Mouse (Mus musculus): Measurements from ENCODE around the gene Zfp811. TPM values are rescaled to one million over a fixed set of nuclear protein-coding genes. Genes with fewer than 3 reads are reported as not detected.
"Not testable (repeated sequence)": the region's sequence is repeated elsewhere in the genome, so short reads cannot be mapped to it uniquely, and the experiment has no call there.

The Zfp811 gene
- under 1 TPM; 0.22 to 0.24 TPM for total RNA-seq (2021)
- long read RNA-seq, experiment 1, result 0 reads
- long read RNA-seq, experiment 2, result 0 reads

DNA sequence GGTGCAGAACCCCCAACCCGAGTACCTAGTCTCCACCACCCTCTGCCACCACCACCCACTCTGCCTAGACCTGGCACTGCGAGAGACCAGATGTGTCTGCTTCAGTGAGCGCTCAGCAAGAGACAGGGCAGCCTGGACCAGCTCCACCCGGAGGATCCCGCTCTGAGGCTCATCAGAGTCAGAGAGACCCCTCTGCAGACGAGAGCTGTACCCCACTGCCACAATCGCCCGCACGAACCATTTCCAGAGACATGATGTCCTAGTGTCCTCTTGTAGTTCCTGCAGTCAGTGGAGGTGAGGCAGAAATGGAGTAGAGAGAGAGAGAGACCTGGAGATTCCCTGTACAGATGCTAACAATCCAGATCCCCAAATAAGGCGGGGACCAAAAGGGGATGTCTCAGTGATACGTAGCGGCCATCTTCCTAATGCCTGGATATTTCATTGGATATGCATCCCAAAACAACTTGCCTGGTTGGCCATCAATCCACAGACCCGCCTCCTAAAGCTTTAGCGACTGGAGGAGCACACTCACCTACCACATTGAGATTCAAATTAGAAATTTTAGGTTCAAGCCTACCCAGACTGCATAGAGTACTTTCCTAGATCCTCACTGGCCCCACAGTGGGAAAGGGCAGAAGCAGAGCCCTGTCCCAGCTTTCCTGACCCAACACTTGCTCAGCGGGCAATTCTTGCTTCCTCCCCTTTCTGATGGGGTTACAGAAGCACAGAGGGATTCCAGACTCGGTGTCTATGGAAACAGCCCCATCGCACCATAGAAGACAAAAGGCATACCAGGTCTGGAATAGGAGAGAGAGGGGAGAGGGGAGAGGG, at the start of gene Zfp811:
Gene Zfp811, minus strand, starts transcription at position 388 of the 831 bp plus-strand sequence.
- intact Hi-C loops (cut with DNase I), result no loop called here

GRCm38 (mm10) chr17:32856713-32857112, 47.0 kb upstream of the Zfp811 start:
- not testable (repeated sequence) for DNase-seq
- intact Hi-C loops (cut with DNase I), result loop anchor here (2.0 kb wide), 1 partner anchor 94 kb away; no protein-coding TSS in a partner anchor

More for the DNA sequence above, at the start of gene Zfp811:
- DNase-seq, result peak in 1 of 2 experiments; percentile 26

DNA sequence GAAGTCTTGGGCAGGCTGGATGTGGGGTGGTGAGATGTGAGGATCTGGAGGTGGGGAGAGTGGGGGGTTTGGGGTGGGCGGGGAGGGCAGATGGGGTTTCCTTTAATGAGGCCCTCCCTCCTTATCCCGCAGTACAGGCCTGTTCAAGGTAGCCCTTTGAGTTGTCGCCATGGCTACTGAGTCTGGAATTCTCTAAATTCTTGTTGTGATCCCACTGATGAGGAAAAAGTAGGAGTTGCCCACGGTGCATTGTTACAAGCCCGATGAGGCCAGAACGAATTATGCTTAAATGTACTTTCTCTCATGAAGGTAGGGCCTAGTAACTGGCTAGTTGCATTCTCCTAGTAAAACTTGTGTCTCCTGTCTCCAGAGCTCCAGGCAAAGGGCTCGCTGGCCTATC, 41.9 kb upstream of the Zfp811 start:
- no peak for DNase-seq
- intact Hi-C loops (cut with DNase I), result no loop called here

DNA sequence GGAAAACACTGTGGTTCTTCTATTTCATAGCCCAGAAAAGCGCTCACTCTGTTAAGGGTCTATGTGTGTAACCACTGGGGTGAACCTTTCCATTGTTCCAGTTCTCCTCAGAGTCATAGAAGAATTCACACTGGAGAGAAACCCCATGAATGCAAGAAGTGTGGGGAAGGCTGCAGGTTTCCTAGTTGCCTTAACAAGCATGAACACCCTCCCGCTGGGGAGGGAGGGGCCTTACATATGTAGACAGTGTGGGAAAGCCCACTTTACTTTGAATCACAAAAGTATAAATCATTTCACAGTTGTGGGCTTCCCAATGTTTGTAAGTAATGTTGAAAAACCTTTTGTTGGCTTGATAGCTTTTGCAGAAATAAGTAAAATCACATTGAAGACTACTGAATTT, 31.7 kb upstream of the Zfp811 start:
- no peak for DNase-seq
- intact Hi-C loops (cut with DNase I), result no loop called here

DNA sequence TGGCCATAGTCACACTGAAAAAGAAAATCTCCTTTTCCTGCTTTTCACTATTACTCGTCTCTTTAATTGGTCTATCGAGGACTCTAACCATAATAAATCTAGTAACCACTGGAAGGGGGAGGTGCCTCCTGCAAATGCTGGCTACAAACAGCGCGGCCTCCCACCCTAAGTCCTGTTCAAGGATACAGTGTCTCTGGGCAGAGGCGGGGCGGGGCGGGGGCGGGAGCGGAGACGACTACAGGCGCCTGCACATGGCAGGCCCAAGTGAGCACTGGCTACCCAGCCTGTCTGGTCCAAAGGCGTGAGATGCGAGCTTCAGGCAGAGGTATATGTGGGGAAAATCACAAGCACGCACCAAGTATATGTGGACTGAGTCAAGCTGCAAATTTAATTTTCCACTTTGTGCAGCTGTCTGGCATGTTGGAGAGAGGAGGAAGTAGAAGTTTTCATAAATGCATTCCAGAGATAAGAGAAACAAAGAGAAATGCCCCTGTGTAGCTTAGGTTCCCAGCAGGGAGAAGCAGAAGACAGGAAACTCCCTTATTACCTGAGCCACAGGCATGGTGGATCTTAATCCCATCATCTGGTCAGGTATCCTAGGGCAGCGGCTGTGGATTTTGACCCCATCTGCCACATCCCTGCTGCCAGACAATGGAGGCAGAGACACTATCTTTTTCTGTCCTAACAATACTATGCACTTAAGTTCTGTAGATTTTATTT, 29.5 kb upstream of the Zfp811 start:
- intact Hi-C loops (cut with DNase I), result no loop called here
- DNase-seq, result peak in 1 of 2 experiments; percentile 4

GRCm38 (mm10) chr17:32830418-32830782, 20.7 kb upstream of the Zfp811 start:
- no peak for DNase-seq
- intact Hi-C loops (cut with DNase I), result no loop called here

- peak; percentile 65 to 76 for DNase-seq
- intact Hi-C loops (cut with DNase I), result no loop called here
Observed at GRCm38 (mm10) chr17:32829540-32830417, 20.0 kb upstream of the Zfp811 start, which contains the start of gene Zfp799. Gene Zfp799 (minus strand): TSS chr17:32830261.

DNA sequence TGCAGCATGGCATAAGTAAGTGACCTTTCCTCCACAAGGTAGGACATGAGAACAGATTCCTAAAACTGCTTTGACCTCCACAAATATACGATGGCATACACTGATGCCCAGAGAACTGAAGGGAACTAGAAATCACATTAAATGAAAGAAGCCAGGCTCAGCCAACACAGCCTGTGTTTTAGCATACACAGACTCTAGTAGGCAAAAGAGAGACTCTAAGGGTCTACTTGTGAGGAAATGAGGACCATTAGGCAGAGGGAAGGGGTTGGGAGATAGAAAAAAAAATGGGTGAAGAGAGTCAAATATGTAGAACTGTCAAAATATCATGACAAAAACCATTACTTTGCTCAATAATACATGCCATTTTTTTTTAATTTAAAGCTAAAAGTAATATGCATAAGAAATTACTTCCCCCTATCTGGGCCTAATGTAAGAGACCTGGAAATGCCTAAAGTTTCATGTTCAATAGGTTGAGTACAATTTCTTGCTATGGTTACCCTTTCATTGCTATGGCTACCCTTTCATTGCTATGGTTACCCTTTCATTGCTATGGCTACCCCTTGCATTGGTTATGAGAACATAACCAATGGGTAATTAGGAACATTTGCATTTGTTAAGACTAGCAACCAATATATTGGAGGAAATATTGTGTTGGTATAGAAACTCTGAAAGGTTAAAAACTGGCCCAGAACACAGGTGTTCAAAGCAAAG, 6.5 kb upstream of the Zfp811 start:
- no peak for DNase-seq
- intact Hi-C loops (cut with DNase I), result no loop called here

DNA sequence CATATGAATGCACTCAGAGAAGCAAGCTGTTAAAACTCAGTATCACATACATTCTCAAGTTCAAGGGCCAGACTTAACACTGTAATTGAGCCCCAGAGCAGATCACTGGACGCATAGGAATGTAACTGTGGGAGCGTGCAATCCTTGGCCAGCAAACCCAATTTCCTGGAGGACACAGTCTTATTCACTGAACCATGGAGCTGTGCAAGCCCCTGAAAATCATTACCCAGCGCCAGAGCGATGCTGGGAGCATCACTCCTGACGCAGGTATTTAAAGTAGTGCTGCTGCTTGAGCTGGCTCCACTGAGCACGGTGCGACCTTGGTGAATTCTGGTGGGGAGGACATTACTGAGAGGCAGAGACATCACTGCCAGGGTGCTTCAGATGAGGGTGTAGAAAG, 4.4 kb upstream of the Zfp811 start:
- no peak for DNase-seq

GRCm38 (mm10) chr17:32810648-32811047, 917 bp upstream of the Zfp811 start:
- intact Hi-C loops (cut with DNase I), result no loop called here
- no peak for DNase-seq

More for the DNA sequence above, 4.4 kb upstream of the Zfp811 start:
- intact Hi-C loops (cut with DNase I), result no loop called here

GRCm38 (mm10) chr17:32808921-32809320, 810 bp downstream of the Zfp811 start:
- intact Hi-C loops (cut with DNase I), result no loop called here
- no peak for DNase-seq

DNA sequence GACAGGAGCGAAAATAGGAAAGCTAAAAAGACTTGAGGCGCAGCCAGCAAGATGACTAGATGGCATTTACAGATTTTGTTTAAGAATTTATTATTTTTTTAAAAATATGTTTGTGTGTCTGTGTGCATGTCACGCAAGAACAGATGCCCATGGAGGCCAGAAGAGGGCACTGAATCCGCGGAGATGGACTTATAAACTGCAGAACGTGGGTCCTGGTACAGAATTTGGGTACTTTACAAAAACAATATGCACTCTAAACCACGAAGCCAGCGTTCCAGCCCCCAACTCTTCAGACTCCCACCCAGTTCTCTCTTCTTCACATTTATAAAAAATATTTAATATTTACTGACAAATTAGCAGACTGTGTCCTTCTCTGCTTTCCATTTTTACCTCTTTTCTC, 20.5 kb downstream of the Zfp811 start:
- intact Hi-C loops (cut with DNase I), result loop anchor here (10.0 kb wide), 1 partner anchor 106 kb away; the partner anchor contains the start of gene Zfp870

DNA sequence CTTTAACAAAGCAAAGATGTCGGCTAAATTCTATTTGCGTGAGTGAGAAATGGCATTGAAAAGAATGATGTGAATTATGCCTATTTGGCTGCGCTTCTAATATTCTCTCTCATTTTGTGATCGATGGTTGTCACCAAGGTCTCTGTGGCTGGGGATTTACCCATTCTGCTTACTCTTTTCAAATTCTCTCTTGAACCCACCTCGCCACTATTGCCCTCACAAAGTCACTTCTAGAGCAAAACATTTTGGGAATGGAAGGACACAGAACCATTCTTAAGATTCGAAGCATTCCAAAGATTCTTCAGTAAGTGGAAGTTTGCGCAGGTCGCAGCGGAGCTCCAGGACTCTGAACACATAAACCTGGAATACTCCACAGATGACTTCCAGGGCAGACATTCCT, 21.2 kb downstream of the Zfp811 start:
- intact Hi-C loops (cut with DNase I), result loop anchor here (10.0 kb wide), 1 partner anchor 106 kb away; the partner anchor contains the start of gene Zfp870
- no peak for DNase-seq

More for the DNA sequence above, 20.5 kb downstream of the Zfp811 start:
- no peak for DNase-seq

DNA sequence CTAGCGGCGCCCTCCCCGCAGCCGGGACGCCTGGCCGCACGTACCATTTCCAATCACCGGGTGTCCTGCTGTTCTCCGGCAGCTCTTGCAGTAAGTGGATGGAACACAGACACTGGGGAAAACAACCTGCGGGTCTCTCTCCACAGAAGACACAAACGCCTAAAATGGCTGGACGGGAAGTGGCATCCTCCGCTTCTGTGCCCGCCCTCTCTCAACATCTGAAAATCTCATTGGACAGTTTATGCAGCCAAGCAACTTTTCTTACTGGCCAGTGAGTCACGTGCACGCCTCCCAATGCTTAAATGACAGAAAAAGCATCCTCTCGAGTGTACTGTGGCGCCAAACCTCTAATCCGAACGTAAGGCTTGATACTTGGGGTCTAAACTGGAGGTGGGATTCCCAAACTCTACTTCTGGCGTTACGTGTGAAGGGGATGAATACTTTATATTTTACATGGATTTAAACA, 21.6 kb downstream of the Zfp811 start, which contains the start of gene Zfp871:
Gene Zfp871, minus strand, starts transcription at position 194 of the 466 bp plus-strand sequence.
- intact Hi-C loops (cut with DNase I), result loop anchor here (10.0 kb wide), 1 partner anchor 107 kb away; the partner anchor contains the start of gene Zfp870
- DNase-seq, result peak; percentile 81 to 86

DNA sequence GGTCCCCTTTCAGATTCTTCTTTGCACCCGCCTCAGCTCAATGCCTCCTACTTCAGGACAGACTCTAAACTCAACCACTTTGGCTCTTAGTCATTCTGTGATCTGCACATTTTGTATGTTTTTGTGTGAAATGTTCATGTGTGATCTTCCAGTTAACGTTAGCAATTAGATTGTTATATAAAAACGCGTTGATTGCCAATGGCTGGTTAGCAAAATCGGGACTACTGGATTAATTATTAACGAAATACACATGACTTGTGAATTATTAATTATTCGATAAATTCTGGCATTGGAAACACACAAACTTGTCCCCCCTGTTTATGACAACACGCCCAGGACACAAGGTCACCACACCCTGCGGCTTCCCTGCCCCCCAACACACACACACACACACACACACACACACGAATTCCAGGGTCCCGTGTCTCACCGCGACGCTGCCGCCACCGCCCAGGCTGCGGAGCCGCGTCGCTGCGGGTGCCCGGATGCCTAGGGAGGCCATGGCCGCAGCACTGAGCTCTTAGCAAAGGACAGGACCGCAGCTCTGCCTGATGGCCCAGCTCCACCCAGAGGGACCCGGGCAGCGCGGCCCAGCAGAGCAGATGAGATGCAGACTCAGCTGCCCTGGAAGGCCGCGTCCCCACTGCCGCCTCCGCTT, 22.2 kb downstream of the Zfp811 start:
- intact Hi-C loops (cut with DNase I), result loop anchor here (10.0 kb wide), 1 partner anchor 107 kb away; the partner anchor contains the start of gene Zfp870
- no peak for DNase-seq

DNA sequence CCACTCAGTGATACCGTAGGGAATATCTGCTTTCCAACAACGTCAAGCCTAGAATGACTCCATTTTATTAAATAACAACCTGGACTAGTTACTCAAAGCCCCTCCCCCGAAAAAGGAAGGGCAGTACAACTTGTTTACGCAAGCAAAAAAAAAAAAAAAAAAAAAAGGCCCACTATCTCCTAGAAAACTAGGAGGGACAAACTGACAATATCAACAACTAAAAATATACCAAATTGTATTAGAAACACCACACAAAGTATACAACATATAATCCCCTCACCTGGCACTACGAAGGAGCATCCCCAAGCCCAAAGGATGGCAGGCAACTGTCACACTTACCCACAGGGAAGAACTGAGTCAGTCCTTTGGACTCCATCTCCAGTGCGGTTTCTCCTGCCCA, 22.8 kb downstream of the Zfp811 start:
- no peak for DNase-seq
- intact Hi-C loops (cut with DNase I), result loop anchor here (10.0 kb wide), 1 partner anchor 108 kb away; the partner anchor contains the start of gene Zfp870

GRCm38 (mm10) chr17:32785656-32786055, 24.1 kb downstream of the Zfp811 start:
- DNase-seq, result no peak
- intact Hi-C loops (cut with DNase I), result loop anchor here (10.0 kb wide), 1 partner anchor 109 kb away; the partner anchor contains the start of gene Zfp870

- intact Hi-C loops (cut with DNase I), result no loop called here
- no peak for DNase-seq
Observed at GRCm38 (mm10) chr17:32777564-32777963, 32.2 kb downstream of the Zfp811 start.

Data from heart, postnatal 14 days (tissue).